Mouse (Mus musculus) liver, embryonic 14.5 days (tissue): Measurements from ENCODE around the gene Bphl.

Experiments
- CTCF ChIP-seq: IDR thresholded peaks from 2 replicates; pipeline ENCODE4 v1.5.1; 2016; ENCODE audit warnings: antibody characterized with exemption, low read depth, control low read depth
- EP300 ChIP-seq: IDR thresholded peaks from 2 replicates; pipeline ENCODE4 v1.6.1; 2016; ENCODE audit warnings: antibody characterized with exemption, low read depth

GRCm38 (mm10) chr13:34053673-34054282 is 16.4 kb downstream of the Bphl start:
- TF ChIP-seq EP300 = no peak
- no peak for TF ChIP-seq CTCF
